Mouse (Mus musculus) megakaryocyte, embryonic 14.5 days (primary cell): ENCODE measurements around the gene Fam25c.

Source experiments
- FLI1 ChIP-seq: IDR thresholded peaks from 2 replicates; pipeline ENCODE4 v1.6.1; 2012; ENCODE audit warnings: low read length, inconsistent platforms, mixed read lengths
- GATA1 ChIP-seq: IDR thresholded peaks from 3 replicates; pipeline ENCODE4 v1.6.1; 2012; ENCODE audit warnings: mixed read lengths, low read length, inconsistent platforms, borderline replicate concordance

GRCm38 (mm10) chr14:34352523-34352922 lies 2.7 kb downstream of the Fam25c start:
- TF ChIP-seq GATA1 (no peak), FLI1 (no peak)
